Mouse (Mus musculus): Measurements from ENCODE around the gene Mylpf. TPM values are rescaled to one million over a fixed set of nuclear protein-coding genes. Genes with fewer than 3 reads are reported as not detected.

Gene Mylpf
- polyA plus RNA-seq, 1 experiment, result 10,881 TPM

DNA sequence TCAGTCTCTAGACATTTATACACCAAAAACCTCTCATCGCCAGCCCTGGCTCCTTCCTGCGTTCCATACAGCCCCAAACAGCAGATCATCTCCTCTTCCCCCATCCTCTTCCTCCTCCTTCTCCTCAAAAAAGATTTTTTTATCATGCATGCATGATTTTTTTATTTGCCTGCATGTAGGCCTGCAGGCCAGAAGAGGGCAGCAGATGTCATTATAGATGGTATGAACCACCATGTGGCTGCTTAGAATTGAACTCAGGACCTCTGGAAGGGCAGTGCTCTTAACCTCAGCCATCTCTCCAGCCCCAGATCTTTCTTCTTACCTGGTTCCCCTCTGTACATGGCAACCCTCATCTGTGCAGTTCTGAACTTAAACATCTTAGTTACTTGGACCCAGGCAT, 43.7 kb downstream of the Mylpf start:
- Histone ChIP-seq H3K4me2 (ENCODE audit: low read depth) (no peak overlapping the region), H3K79me2 (ENCODE audit: control insufficient read depth, insufficient read depth) (no peaks in the 10 kb centered on the region), H3ac (ENCODE audit: control insufficient read depth, insufficient read length) (no peak overlapping the region), H3K27me3 (ENCODE audit: control insufficient read depth, insufficient read depth, insufficient read length) (no peaks in the 10 kb centered on the region), H3K4me3 (no peak overlapping the region), H3K36me3 (ENCODE audit: control insufficient read depth, insufficient read depth) (no peaks in the 10 kb centered on the region)
- TF ChIP-seq MAX (IDR thresholded peaks at IDR 0.05; ENCODE audit: low read depth) (no peak), POLR2AphosphoS2 (IDR thresholded peaks at IDR 0.05; ENCODE audit: insufficient read length, low read depth) (no peak), MYOG (IDR thresholded peaks at IDR 0.05; ENCODE audit: control insufficient read depth in 1 of 3, insufficient read depth in 1 of 3, insufficient read length in 2 of 3, low read depth in 2 of 3) (no peak), TCF12 (IDR thresholded peaks at IDR 0.05; ENCODE audit: insufficient read depth, poor library complexity, severe bottlenecking) (no peak), USF1 (IDR thresholded peaks at IDR 0.05; ENCODE audit: low read depth) (no peak), SRF (IDR thresholded peaks at IDR 0.05; ENCODE audit: control insufficient read depth, insufficient read length, low read depth) (no peak), REST (IDR thresholded peaks at IDR 0.05; ENCODE audit: insufficient read depth, insufficient read length) (no peak), MYOD1 (IDR thresholded peaks at IDR 0.05; ENCODE audit: control insufficient read depth in 1 of 3, insufficient read length in 2 of 3, low read depth in 2 of 3) (no peak), TCF3 (IDR thresholded peaks at IDR 0.05; ENCODE audit: insufficient read length, low read depth) (no peak), E2F4 (IDR thresholded peaks at IDR 0.05; ENCODE audit: insufficient read depth) (no peak), POLR2A (IDR thresholded peaks at IDR 0.05; ENCODE audit: insufficient read length, low read depth) (no peak), CEBPB (IDR thresholded peaks at IDR 0.05; ENCODE audit: insufficient read depth, poor library complexity, severe bottlenecking) (no peak)

DNA sequence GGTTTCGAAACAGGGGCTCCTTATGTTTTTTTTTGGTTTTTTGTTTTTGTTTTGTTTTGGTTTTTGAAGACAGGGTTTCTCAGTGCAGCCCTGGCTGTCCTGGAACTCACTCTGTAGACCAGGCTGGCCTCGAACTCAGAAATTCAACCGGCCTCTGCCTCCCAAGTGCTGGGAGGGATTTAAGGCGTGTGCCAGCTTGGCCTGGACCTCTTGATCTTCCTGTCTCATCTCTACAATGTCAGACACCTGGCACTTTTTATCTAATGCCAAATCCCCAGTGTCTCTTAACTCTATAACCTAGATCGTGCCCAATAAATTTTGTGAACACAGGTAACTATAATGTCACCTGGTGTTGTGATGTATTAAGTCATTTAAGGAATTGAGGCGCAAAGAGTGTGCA, 44.7 kb downstream of the Mylpf start:
- Histone ChIP-seq H3K27me3 (ENCODE audit: control insufficient read depth, insufficient read depth, insufficient read length) (no peaks in the 10 kb centered on the region), H3K4me2 (ENCODE audit: low read depth) (peak overlapping the region; percentile 92), H3K79me2 (ENCODE audit: control insufficient read depth, insufficient read depth) (no peaks in the 10 kb centered on the region), H3K4me3 (peak overlapping the region; percentile 23), H3K36me3 (ENCODE audit: control insufficient read depth, insufficient read depth) (no peaks in the 10 kb centered on the region), H3ac (ENCODE audit: control insufficient read depth, insufficient read length) (peak overlapping the region; percentile 42)
- TF ChIP-seq REST (IDR thresholded peaks at IDR 0.05; ENCODE audit: insufficient read depth, insufficient read length) (no peak), POLR2A (IDR thresholded peaks at IDR 0.05; ENCODE audit: insufficient read length, low read depth) (no peak), SRF (IDR thresholded peaks at IDR 0.05; ENCODE audit: control insufficient read depth, insufficient read length, low read depth) (no peak), USF1 (IDR thresholded peaks at IDR 0.05; ENCODE audit: low read depth) (no peak), TCF12 (IDR thresholded peaks at IDR 0.05; ENCODE audit: insufficient read depth, poor library complexity, severe bottlenecking) (no peak), MAX (IDR thresholded peaks at IDR 0.05; ENCODE audit: low read depth) (no peak), POLR2AphosphoS2 (IDR thresholded peaks at IDR 0.05; ENCODE audit: insufficient read length, low read depth) (no peak)

DNA sequence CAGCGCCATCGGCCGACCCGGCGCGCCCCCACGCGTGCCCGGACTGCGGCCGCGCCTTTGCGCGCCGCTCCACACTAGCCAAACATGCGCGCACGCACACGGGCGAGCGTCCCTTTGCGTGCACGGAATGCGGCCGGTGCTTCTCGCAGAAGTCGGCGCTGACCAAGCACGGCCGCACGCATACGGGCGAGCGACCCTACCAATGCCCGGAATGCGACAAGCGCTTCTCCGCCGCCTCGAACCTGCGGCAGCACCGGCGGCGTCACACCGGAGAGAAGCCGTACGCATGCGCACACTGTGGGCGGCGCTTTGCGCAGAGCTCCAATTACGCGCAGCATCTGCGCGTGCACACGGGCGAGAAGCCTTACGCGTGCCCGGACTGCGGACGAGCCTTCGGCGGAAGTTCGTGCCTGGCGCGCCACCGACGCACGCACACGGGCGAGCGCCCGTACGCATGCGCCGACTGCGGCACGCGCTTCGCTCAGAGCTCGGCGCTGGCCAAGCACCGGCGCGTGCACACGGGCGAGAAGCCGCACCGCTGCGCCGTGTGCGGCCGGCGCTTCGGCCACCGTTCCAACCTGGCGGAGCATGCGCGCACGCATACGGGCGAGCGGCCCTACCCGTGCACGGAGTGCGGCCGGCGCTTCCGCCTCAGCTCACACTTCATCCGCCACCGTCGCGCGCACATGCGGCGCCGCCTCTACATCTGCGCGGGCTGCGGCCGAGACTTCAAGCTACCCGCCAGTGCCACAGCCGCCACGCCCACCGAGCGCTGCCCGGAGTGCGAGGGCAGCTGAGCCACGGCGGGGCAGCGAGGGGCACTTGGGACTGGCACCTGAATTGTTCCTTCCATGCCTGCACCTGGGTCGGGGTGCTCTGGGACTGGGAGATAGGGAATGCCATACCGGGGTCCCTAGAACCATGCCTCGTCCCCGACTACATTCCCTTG, 45.4 kb downstream of the Mylpf start:
- H3K79me2 ChIP-seq (ENCODE audit: control insufficient read depth, insufficient read depth), result no peaks in the 10 kb centered on the region
- peak overlapping the region; percentile 92 for H3K4me2 ChIP-seq (ENCODE audit: low read depth)
- no peaks in the 10 kb centered on the region for H3K27me3 ChIP-seq (ENCODE audit: control insufficient read depth, insufficient read depth, insufficient read length)
- peak overlapping the region; percentile 23 for H3K4me3 ChIP-seq
- TF ChIP-seq MAX (IDR thresholded peaks at IDR 0.05; ENCODE audit: low read depth), result no peak
- no peak for TF ChIP-seq TCF12 (IDR thresholded peaks at IDR 0.05; ENCODE audit: insufficient read depth, poor library complexity, severe bottlenecking)
- TF ChIP-seq E2F4 (IDR thresholded peaks at IDR 0.05; ENCODE audit: insufficient read depth), result peak; percentile 74
- TF ChIP-seq MYOG (IDR thresholded peaks at IDR 0.05; ENCODE audit: control insufficient read depth in 1 of 3, insufficient read depth in 1 of 3, insufficient read length in 2 of 3, low read depth in 2 of 3), result peak in 1 of 3 experiments; percentile 21
- no peak for TF ChIP-seq MYOD1 (IDR thresholded peaks at IDR 0.05; ENCODE audit: control insufficient read depth in 1 of 3, insufficient read length in 2 of 3, low read depth in 2 of 3)
- peak; percentile 46 for TF ChIP-seq SRF (IDR thresholded peaks at IDR 0.05; ENCODE audit: control insufficient read depth, insufficient read length, low read depth)
- TF ChIP-seq CEBPB (IDR thresholded peaks at IDR 0.05; ENCODE audit: insufficient read depth, poor library complexity, severe bottlenecking), result no peak
- TF ChIP-seq USF1 (IDR thresholded peaks at IDR 0.05; ENCODE audit: low read depth), result no peak
- TF ChIP-seq POLR2AphosphoS2 (IDR thresholded peaks at IDR 0.05; ENCODE audit: insufficient read length, low read depth), result peak; percentile 93
- TF ChIP-seq REST (IDR thresholded peaks at IDR 0.05; ENCODE audit: insufficient read depth, insufficient read length), result no peak
- peak; percentile 78 for TF ChIP-seq POLR2A (IDR thresholded peaks at IDR 0.05; ENCODE audit: insufficient read length, low read depth)
- no peak for TF ChIP-seq TCF3 (IDR thresholded peaks at IDR 0.05; ENCODE audit: insufficient read length, low read depth)
- peak overlapping the region; percentile 42 for H3ac ChIP-seq (ENCODE audit: control insufficient read depth, insufficient read length)
- no peaks in the 10 kb centered on the region for H3K36me3 ChIP-seq (ENCODE audit: control insufficient read depth, insufficient read depth)

DNA sequence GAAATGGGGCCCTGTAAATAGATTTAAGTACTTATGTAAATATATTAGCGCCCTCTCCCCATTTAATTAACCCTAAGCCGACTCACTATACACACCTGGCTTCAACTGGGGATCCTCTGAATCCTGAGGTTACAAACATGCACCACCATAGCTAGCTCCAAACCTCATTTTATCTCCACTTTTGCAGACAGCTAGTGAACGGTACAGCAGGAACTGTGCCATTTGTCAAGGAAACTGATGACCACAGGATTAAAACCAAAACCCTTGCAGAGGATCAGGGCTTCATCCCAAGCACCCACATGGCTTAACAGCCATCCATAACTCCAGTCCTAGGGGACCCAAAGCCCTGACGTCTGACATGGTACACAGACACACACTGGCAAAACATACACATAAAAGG, 46.3 kb downstream of the Mylpf start:
- H3K79me2 ChIP-seq (ENCODE audit: control insufficient read depth, insufficient read depth), result no peaks in the 10 kb centered on the region
- no peaks in the 10 kb centered on the region for H3K36me3 ChIP-seq (ENCODE audit: control insufficient read depth, insufficient read depth)
- no peaks in the 10 kb centered on the region for H3K27me3 ChIP-seq (ENCODE audit: control insufficient read depth, insufficient read depth, insufficient read length)
- no peak for TF ChIP-seq SRF (IDR thresholded peaks at IDR 0.05; ENCODE audit: control insufficient read depth, insufficient read length, low read depth)
- TF ChIP-seq MYOG (IDR thresholded peaks at IDR 0.05; ENCODE audit: control insufficient read depth in 1 of 3, insufficient read depth in 1 of 3, insufficient read length in 2 of 3, low read depth in 2 of 3), result no peak
- TF ChIP-seq REST (IDR thresholded peaks at IDR 0.05; ENCODE audit: insufficient read depth, insufficient read length), result no peak
- TF ChIP-seq USF1 (IDR thresholded peaks at IDR 0.05; ENCODE audit: low read depth), result no peak
- TF ChIP-seq TCF3 (IDR thresholded peaks at IDR 0.05; ENCODE audit: insufficient read length, low read depth), result no peak
- no peak for TF ChIP-seq POLR2A (IDR thresholded peaks at IDR 0.05; ENCODE audit: insufficient read length, low read depth)
- no peak for TF ChIP-seq MYOD1 (IDR thresholded peaks at IDR 0.05; ENCODE audit: control insufficient read depth in 1 of 3, insufficient read length in 2 of 3, low read depth in 2 of 3)
- TF ChIP-seq CEBPB (IDR thresholded peaks at IDR 0.05; ENCODE audit: insufficient read depth, poor library complexity, severe bottlenecking), result no peak
- TF ChIP-seq TCF12 (IDR thresholded peaks at IDR 0.05; ENCODE audit: insufficient read depth, poor library complexity, severe bottlenecking), result no peak
- TF ChIP-seq POLR2AphosphoS2 (IDR thresholded peaks at IDR 0.05; ENCODE audit: insufficient read length, low read depth), result no peak
- no peak for TF ChIP-seq E2F4 (IDR thresholded peaks at IDR 0.05; ENCODE audit: insufficient read depth)
- no peak for TF ChIP-seq MAX (IDR thresholded peaks at IDR 0.05; ENCODE audit: low read depth)
- peak overlapping the region; percentile 23 for H3K4me3 ChIP-seq
- peak overlapping the region; percentile 42 for H3ac ChIP-seq (ENCODE audit: control insufficient read depth, insufficient read length)
- H3K4me2 ChIP-seq (ENCODE audit: low read depth), result peak overlapping the region; percentile 92

All from myocyte (in vitro differentiated cells).